Mouse (Mus musculus) right cerebral cortex, adult 18-20 months (tissue): Measurements from ENCODE around the gene H2afy2.

Experiments used
- DNase-seq: peaks from one replicate; pipeline ENCODE4 v3.0.0; 2022; ENCODE audit warnings: mixed read lengths

The H2afy2 gene

DNA sequence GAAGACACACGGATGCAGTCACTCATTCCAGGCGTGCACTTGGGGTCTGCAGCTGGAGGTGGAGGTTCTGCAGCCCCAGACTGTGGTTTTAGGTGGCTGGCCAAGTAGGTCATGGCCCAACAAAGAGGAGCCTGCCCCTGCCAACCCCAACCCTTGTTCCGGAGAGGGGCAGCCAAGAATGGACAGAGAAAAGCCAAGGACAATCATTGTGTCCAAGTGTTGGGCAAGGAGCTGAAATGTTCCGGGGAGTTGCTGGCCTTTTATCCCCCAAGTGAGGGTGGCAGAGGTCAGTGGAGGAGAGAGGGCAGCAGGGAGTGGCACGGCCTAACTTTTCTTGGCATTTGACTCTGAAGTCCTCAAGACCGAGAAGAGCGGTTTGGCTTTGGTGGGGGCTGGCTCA, 63.6 kb downstream of the H2afy2 start:
- DNase-seq: no peak

DNA sequence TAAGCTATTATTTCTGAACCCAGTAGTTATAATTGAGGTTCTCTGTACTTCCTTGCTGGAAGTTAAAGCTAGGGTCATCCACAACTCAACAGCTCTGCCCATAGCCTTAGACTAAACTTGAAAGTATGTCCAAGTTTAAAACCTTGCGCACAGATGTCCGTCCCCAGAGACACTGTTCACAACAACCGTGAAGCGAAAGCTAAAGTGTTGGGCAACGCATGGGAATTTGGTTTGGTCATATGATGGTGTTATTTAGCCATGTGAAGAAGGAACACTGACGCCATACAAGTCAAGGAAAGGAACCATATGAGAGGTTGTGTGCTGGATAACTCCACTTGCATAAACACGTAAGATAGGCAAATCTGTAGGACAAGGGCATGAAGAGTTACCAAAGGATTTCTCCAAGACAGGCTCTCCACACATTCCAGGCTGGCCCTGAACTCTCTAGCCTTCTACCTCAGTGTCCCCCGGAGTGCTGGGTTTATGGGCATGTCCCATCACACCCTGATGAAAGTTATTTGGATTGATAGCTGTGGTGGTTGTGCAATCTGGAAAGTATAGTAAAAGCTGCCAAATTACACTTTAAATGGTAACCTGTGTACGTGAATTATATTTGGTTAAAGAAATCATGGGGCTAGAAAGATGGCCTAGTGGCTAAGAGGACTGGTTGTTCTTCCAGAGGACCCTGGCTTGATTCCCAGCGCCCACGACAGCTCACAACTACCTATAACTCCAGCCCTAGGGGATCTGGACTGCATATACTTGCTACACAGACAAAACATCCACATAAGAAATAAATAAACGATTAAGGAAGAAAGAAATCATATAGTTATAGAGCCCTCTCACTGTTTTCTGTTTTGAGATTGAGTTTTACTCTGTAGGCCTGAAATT, 66.3 kb downstream of the H2afy2 start:
- no peak for DNase-seq

DNA sequence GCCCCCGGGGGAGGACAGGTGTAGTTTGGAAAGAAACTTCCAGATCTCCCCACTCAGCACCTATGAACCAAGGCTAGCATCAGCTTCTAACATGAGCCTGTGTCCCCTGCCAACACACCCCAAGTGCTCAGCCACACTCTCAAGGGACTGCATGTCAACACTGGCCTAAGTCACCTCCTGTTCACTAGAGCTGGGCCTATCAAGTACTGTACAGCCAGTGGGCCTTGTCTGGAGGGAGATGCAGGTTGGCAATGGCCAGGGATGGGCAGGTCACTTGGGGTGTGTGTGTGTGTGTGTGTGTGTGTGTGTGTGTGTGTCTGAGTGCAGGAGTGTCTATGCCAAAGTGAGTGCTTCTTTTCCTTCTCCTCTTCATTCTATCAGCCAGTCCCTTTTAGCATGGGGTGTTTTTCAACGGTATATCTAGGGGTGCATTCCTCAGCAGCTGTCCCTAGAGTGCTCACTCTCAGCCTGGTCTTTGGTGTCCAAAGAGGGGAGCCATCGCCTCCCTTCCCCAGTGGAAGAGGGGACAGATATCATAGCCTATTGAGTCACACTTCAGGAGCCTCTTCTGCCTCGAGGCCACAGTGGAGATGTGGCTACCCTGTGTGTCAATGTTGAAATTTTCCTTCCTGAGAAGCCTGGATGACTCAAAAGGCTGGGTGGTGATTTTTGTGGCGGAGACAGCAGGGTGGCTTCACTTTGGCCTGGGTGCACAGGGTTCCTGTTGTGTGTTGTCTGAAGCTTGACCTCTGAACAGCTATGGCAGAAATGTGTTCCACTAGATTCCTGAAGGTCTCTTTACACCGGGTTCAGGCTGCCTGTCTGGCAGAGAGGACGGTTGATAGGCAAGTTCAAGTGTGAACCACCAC, 67.7 kb downstream of the H2afy2 start:
- no peak for DNase-seq

DNA sequence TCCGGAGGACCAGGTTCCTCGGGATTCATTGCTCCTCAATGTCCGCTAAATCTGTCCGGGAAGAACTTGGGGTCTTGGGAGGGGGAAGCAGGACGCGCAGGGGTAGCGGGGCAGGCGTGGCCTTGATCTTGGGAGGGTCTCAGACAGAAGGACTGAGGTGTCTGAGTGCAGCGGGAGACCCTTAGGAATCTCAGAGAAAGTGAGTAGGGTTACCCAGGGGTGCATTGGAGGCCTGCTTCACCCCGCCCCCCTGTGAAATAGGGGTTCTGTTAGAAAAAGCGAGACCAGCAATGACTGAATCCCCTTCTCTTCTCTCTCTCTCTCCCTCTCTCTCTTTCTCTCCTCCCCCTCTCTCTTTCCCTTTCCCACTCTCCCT, 68.5 kb downstream of the H2afy2 start:
- DNase-seq: no peak

GRCm38 (mm10) chr10:61714771-61715461, 69.0 kb downstream of the H2afy2 start, which contains the start of gene Aifm2:
TSS of gene Aifm2 (plus strand) at chr10:61715263.
- DNase-seq: peak; percentile 29

DNA sequence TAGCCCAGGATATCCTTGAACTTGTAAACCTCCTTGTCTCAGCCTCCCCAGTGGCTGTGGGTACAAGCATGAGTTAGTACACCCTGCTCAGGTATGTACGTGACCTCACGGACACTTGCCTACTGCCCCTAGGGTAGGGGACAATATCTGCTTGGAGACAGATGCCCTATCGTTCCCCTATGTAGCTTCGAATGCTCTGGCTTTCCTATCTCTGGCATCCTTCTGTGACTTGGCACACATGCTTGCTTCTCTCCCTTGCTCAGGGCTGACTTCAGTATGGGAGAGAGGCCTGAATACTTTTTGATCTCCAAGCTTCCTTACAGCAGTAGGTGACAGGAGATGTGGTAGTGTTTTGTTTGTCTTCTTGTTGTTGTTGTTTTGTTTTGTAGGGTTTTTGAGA, 69.8 kb downstream of the H2afy2 start:
- DNase-seq: no peak

GRCm38 (mm10) chr10:61713601-61714000, 70.3 kb downstream of the H2afy2 start:
- DNase-seq: no peak

DNA sequence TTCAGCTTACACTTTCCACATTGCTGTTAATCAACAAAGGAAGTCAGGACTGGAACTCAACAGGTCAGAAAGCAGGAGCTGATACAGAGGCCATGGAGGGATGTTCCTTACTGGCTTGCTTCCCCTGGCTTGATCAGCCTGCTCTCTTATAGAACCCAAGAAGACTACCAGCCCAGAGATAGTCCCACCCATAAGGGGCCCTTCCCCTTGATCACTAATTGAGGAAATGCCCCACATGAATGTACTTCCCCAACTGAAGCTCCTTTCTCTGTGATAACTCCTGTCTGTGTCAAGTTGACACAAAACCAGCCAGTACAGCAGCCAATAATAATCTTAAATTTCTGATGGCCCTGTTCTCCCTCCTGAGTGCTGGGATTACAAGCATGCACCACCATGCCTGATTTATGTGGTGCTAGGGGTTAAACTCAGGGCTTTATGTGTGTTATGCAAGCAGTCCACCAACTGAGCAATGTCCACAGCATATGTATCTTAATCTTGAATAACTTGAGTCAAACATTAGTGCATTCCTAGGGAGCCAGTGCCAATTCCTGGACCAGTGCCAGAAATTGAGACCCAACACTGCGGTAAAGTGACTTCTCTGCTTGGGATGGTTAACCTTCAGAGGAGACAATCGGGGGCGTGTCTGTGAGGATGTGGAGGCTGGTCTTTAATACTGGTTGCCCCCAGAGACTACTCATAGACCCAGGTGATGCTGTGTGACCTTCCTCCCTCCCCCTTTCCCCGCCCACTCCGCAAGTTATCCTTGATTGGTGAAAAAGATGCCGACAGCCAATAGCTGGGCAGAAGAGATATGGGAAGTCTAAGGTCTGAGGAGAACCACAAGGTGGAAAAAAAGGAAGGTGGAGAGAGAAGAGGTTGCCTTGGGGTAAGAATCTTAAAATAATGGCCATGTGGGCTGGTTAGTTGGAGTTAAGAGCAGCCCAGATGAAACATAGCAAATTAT, 77.3 kb downstream of the H2afy2 start:
- no peak for DNase-seq

DNA sequence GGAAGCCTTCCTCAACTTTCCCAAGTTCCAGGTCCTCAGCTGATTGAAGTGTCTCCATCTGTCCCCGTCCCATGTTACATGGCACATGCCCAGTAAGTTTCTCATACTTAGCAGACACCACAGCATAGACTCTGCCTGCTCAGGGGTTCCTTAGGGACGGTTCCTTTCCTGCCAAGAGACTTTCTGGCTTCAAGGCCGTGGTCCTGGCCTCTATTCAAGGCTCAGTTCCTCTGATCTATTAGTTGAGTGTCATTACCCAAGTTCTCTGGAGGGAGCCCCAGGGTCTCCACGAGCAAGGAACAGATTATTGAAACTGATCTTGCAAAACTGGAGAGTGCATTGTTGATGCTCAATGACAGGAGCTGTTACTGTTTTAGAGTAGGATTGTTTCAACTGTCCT, 79.3 kb downstream of the H2afy2 start:
- no peak for DNase-seq

DNA sequence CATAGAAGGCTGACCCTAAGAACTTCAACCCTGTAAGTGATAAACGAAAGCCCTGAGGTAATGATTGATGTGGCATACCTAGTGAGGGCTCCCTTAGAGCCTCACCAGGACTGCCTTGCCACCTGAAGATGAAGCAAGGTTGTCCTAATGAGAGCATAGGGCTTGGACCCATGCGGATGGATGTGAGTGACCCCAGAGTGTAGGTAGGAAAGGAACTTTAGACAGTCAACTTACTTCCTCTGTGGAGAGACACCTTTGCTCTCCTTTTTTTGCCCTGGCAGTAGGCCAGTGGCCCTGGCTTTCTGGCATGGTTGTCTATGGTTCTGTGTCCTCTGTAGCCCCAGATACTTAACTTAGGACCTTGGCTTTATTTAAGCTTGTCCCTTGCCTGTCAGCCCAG, 86.9 kb downstream of the H2afy2 start:
- no peak for DNase-seq

- no peak for DNase-seq
Measured at GRCm38 (mm10) chr10:61696560-61696823, 87.5 kb downstream of the H2afy2 start.

- peak; percentile 17 for DNase-seq
Measured at GRCm38 (mm10) chr10:61695703-61696559, 88.0 kb downstream of the H2afy2 start.

- peak; percentile 97 for DNase-seq
Measured at GRCm38 (mm10) chr10:61694870-61695670, 88.9 kb downstream of the H2afy2 start, which contains the start of gene Tysnd1. TSS of gene Tysnd1 (plus strand) at chr10:61695514.

DNA sequence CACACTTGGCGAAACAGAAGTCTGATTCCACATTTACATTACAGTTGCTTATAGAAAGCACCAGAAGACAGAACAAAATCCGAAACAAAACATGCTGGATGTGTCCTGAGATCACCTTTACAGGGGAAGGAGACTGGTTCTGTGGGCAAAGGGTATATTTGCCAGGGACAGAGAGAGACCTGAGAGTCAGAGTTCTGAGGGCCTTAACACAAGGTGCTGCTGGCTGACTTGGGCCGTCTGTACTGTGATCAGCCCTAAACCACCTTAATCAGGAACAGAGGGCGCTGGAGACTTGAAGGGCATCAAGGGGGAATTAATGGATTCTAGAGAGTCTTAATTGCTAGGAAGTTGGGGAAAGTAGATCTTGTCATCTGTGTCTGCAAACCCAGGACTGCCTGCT, 90.4 kb downstream of the H2afy2 start:
- no peak for DNase-seq

DNA sequence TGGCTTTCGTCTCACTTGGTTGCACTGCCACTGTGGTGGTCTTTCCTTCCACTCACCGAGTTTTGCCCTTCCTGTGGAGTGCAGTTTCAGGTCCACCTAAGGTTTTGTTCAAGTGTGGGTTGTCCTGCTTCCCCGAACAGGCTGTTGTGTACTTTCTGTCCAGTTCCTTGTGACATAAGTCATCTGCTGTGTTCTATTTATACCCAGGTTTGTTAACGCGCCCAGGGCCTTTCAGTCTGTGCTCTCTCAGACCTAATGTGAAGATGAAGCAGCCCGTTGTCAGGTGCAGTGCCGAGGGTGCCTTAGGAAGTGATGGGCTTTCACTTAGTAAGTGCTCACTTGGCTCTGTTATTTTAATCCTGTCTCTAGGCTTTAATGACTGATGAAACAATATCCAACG, 94.5 kb downstream of the H2afy2 start:
- DNase-seq: no peak
